Mouse (Mus musculus): ENCODE results near the gene Fzd4. TPM values are rescaled to one million over a fixed set of nuclear protein-coding genes. Genes with fewer than 3 reads are reported as not detected.

The Fzd4 gene
- polyA plus RNA-seq (2012), result not detected in 2 replicates

DNA sequence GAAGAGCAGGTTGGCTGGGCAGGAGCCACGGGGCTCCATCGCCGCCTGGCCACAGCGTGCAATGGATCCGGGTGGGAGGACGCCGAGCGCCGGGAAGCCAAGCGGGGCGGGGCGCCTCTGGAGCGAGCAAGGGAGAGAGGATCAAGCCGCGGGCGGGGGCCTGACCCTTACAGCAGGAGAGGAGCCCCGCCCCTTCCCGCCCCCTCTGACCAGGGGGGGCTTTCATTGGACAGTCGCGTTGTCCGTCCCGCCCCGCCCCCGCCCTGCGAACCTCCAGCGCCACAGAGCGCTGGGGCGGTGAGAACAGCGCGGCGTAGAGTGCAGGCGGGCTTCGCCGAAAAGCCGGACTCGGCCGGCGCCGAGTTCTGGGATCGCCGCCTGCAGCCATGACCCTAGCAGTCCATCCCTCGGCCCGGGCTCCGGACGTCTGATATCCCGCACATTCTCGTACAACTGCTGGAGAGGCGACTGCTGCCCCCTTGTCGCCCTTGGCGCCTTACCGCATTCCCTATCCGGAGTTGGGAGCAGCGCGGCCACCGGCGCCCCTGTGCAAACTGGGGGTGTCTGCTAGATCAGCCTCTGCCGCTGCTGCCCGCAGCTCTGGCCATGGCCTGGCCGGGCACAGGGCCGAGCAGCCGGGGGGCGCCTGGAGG lies at the start of gene Fzd4, which contains the start of gene Tmem135:
Gene Fzd4 (plus strand): TSS at position 275 of the 653 bp plus-strand sequence.
Gene Tmem135 (minus strand): TSS at position 142 of the 653 bp plus-strand sequence.
- no peak for TF ChIP-seq GATA1 (IDR thresholded peaks at IDR 0.05; ENCODE audit: low read length)

DNA sequence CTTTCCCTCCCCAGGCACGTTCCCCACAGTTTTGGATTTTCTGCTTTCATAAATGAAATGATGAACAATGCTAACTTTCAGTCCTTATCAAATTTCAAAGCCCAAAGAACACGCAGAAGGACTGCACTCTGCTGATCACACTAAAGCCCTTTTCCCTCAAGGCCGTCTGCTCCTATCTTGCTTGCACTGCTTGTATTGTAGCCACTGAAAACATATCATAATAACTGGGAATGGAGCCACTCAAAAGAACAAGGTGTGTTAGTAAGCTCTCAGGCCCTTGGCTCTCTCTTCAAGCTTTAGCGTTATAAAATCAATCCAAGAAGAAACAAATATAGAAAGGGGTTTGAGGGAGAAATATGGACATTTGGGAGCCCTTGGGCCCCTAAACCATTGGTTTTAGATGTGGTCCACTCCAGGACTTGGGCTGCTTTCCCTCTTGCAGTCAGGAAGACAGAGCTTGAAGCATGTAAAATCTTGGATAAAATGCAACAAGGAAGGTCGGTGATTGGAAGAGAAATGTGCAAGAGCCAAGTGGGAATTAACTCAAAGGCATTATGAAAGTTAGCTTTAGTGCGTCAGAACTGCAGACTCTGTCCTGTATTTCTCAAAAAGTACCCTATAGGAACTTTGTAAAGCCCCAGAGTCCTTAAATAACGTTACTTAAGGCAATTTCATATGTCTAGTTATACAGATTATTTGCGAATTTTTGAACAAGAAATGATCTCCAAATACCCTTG lies 48.5 kb upstream of the Fzd4 start:
- TF ChIP-seq GATA1 (IDR thresholded peaks at IDR 0.05; ENCODE audit: low read length), result no peak

DNA sequence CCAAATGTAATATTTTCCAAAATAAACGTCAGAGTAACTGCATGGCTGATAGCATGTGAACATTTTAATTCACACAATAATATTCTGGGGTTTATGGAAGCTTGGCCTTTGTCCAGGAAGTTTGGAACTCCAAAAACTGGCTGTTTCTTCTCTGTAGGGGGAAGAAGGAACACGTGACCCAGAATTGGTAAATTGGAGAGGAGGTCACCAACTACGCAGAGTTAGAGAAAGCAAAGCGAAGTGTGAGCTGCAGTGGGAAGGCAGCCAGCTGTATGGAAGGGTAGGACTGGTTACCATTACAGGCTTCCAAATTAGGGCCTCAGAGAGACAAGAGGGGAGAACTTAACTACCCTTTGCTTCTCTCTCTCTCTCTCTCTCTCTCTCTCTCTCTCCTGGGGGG lies 47.8 kb upstream of the Fzd4 start:
- TF ChIP-seq GATA1 (IDR thresholded peaks at IDR 0.05; ENCODE audit: low read length), result no peak

DNA sequence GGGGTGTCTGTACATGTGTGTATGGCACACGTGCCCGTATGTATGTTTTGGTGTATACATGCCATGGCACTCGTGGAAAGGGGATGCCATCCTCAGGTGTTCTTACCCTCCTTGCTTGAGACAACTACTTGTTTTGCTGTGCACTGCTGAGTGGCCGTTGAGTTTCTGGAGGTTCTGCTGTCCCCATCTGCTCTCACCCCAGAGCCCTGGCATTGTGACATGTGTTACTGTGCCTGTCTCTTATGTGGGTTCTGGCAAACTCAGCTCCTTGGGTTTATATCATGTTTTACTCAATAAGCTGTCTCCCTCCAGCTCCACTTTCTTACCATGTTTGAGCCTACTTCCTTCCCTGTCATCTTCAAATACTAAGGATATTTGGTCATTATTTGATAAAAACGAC lies 40.2 kb upstream of the Fzd4 start:
- TF ChIP-seq GATA1 (IDR thresholded peaks at IDR 0.05; ENCODE audit: low read length), result no peak

DNA sequence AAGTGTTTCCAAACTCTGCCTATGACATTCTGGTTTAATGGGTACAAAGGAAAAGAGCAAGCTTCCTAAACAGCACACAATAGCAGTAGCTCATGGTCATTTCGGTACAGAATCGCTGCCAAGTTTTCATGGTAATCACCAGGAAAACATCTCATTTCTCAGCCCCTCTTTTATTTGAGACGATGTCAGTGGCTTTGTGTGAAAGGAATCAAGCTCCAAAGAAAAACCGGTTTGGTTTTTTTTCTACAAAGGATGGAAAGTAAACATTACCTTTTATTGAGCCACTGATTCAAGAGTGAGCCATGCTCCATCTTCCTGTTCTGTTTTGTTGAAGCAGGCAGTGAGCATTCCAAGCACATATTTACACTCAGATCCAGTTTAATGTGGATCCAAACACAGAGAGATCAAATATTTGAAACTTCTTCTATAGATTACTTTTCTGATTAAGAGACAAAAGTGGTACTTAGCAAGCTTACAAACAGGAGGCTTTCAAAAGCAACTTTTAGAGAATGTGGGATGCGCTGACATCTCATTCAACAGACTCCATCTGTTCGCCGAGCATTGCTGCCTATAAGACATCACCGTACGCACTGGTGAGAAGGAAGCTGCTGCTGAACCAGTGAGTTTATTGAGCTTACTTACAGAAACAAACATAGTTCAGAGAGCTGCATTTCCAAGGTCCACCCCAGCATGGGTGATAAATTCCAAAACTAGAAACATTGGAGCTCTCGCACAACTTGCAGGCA lies 38.8 kb upstream of the Fzd4 start:
- TF ChIP-seq GATA1 (IDR thresholded peaks at IDR 0.05; ENCODE audit: low read length), result no peak

DNA sequence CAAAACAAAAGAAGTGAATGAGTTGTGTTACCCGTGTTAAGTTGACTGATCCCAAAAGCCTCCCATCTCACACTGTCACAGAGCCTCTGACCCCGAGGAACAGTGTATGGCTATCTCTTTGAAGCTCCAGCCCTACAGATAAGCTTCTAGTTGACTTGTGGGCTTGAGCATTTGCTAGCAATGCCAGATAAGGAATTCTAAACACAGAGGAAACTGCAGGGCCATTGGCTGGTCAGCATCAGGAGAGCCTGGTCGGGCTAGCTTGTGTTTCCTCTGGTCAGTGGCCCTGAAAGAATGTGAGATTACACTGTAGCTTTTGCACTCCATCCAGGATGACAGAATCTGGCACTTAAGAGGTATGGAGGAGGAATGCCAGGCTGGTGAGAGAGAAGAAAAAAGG lies 36.5 kb upstream of the Fzd4 start:
- TF ChIP-seq GATA1 (IDR thresholded peaks at IDR 0.05; ENCODE audit: low read length), result peak; percentile 56

DNA sequence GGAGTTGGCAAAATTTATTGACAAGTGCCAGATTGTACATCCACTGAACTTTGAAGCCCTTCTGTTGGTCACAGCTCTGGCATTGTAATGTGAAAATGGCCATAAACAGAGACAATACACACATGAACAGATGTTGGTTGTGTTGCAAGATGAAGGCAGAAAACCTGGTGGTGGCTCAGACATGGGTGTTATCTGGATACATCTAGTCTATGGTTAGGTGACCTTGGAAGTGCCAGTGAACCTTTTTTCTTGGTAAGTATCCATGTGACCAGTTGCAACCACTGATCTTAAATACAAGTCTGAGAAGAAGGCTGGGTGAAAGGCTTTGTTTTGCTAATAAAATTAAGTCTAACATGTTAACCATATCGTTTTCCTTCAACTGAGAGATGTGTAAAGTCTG lies 34.1 kb upstream of the Fzd4 start:
- TF ChIP-seq GATA1 (IDR thresholded peaks at IDR 0.05; ENCODE audit: low read length), result no peak

DNA sequence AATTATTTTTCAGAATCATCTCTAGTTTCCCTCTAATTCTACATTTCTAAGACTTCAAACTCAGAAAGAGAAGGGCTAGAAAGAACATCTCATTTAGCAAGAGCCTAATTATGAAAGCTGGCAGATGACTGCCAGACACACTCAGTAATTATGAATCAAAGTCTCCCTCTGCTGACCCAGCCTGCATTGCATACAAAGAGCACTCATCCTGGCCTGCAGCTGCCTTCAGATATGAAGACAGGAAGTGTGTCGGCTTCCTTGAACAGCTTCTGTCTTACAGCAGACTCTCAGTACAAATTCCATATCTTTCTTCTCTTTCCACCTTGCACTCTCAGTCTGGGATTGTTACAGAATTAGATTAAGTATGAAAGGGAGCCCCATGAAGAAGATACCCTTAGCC lies 33.2 kb upstream of the Fzd4 start:
- TF ChIP-seq GATA1 (IDR thresholded peaks at IDR 0.05; ENCODE audit: low read length), result no peak

DNA sequence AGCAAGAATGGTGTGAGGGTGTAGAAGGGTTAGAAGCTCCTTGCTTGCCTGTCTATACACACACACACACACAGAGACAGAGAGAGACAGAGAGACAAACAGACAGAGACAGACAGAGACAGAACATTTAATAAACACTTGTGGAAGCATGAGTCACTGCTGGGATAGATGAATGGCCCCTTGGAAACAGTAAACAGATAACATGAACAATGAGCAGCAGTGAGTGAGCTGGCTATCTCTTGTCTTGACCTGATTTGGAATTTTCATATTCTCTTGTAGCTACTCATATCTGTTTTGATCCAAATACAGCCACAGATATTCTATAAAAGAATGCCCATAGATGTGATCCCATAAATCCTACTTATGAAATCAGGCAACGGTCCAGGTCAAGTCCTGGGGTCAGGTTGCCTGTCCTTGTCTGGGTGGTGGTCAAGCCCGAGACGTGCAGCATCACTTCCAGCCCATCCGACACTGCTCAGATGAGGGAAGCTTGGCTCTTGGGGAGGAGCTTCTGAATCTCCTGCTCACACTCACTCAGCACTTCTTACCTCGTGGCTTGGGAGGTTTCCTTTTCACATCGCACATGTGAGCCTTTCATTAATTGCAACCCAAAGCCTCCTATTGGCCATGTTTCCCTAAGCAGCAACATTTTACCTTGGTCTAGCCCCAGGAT lies 32.4 kb upstream of the Fzd4 start:
- TF ChIP-seq GATA1 (IDR thresholded peaks at IDR 0.05; ENCODE audit: low read length), result no peak

DNA sequence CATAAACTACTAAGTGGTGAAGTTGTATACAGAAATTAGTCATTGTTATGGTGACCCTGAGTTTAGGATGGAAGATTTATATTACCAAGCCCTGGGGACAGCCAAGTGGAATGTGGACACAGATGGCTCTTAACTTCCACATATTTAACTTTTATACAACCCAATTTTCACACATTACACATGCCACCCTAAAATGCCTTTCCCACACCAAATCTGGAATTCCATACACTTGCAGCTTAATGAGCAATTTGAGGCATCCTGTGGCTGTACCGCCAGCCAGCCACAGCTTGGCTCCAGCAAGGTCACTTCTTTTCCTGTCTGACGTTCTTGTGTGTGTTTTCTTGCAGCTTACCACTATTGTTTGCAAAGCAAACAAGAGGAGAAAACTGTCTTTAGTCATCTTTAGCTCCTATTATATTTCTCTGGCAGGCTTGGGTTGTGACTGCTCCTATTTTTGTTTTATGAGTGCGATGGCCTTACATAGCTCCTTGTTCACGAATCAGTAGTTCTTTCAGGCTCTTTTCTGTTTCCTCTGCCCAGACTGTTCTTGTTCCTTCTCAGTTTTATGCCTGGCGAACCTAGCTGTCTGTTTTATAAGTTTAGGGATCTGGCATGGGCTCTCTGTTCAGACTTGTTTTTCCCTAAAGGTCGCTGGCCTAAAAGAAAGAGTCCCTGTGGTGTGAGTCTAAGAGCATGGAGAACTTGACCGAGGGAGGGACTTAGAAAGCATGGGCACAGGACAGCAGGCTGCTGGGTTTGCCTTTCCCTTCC lies 23.0 kb upstream of the Fzd4 start:
- no peak for TF ChIP-seq GATA1 (IDR thresholded peaks at IDR 0.05; ENCODE audit: low read length)

DNA sequence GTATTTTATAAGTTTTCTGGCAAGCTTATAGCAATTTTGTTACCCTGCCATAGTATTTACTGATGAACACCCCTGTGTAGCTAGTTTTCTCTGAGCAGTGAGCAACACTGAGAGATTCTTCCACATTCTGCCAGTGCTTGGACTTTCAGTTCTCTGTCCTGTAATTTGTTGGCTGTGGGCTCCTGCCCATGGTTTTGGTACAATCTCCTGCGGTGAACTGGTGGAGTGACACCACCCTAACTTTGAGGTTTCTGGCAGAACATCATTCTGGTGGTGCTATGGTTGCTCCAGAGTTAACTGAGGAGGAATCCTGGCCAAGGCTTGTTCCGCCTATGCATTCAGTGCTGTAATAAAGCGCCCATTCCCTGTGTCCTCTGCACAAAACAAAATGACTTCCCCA lies 21.3 kb upstream of the Fzd4 start:
- no peak for TF ChIP-seq GATA1 (IDR thresholded peaks at IDR 0.05; ENCODE audit: low read length)

DNA sequence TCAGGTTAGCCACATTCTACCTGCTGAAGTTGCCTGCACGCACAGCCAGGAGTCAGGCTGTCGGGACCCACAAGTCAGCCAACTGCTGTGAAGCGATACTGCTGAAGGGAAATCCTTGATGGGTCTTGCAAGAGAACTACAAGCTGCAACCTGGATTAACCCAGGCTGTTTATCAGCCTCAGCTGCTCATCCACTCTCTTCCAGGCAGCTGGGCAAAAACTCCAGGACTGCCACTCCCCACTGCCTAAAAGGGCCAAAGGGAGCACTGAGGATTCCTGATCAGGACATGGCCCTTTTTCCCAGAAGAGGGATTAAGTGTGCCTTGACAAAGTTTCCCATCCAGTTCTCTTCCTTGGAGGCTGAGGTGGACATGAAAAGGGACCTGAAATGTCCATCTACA lies 15.2 kb upstream of the Fzd4 start:
- no peak for TF ChIP-seq GATA1 (IDR thresholded peaks at IDR 0.05; ENCODE audit: low read length)

DNA sequence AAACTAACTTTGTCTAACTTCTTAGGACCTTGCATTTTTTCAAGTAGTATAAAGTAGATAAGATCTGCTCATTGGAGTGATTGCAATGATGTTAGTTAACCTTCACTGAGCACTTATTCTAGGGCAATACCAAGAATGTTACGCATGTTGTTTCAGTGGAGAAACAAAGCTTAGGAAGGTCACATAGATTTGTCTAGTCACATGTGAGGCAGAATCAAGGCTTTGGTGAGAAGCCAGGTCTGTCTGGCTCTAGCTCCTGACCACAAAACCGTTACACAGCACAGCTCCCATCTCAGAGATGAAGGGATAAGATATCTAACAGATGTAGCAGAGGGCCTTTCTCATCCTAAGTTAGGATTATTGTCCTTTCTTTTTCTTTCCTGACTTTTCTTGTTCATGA lies 13.5 kb upstream of the Fzd4 start:
- no peak for TF ChIP-seq GATA1 (IDR thresholded peaks at IDR 0.05; ENCODE audit: low read length)

DNA sequence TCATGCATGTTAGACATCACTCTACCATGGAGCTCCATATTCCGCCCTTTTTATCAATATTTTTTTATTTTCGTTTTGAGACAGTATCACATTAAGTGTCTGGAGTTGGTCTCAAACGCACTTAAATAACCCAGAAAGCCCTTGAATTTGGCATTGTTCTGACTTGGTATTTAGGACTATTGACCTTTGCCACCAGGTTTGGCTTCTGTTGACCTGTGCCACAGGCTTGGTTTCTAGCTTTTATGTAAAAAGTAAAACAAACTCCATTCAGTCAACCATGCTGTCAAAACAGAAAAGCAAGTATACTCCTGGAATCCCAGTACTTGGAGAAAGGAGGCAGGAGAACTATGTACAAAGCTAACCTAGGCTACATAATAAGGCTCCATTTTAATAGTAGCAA lies 12.9 kb upstream of the Fzd4 start:
- TF ChIP-seq GATA1 (IDR thresholded peaks at IDR 0.05; ENCODE audit: low read length), result no peak

DNA sequence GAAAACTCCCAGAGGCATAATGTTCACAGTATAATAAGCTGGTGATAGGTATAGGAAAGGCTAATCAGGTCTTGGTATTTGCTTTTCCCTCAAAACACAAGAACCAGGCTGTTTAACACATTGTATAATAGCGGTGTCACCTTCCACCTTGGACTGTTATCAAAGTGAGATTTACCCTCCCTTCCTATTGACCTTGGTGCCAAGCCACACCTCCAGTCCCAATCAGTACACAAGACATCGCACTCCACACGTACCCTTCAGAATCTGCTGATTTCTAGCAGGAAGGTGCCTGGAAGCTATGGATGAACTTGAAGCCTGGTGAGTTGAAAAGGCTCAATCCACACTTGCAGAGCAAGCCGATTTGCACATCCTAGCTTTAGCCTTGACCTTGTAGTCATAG lies 12.3 kb upstream of the Fzd4 start:
- TF ChIP-seq GATA1 (IDR thresholded peaks at IDR 0.05; ENCODE audit: low read length), result no peak
